Mouse (Mus musculus) stomach, postnatal 0 days (tissue): Measurements from ENCODE around the gene Gatad2a. TPM values are rescaled to one million over a fixed set of nuclear protein-coding genes. Genes with fewer than 3 reads are reported as not detected.
A peak's percentile ranks its signal among the peaks of the same experiment; 100 is the strongest.

Experiments
- ATAC-seq: fragments of 200-750 bp; cut with Nextera tagmentation; 2 replicates; pipeline ENCODE4 v1.8.0; 2017; ENCODE audit not compliant: low FRiP score, low TSS enrichment
- DNase-seq: peaks from one replicate; pipeline ENCODE4 v3.0.0-alpha.2; 2016; ENCODE audit warnings: low spot score
- H3K27ac ChIP-seq: fragments of 300-500 bp; sonication (generic); replicated peaks from 2 replicates; pipeline ENCODE4 v1.5.1; 2014; ENCODE audit warnings: mild to moderate bottlenecking, control low read depth
- H3K27me3 ChIP-seq: fragments of 300-500 bp; sonication (generic); 2 replicates; pipeline ENCODE4 v1.6.1; 2014; ENCODE audit warnings: low read length; ENCODE audit not compliant: control insufficient read depth, insufficient read depth
- H3K36me3 ChIP-seq: fragments of 300-500 bp; sonication (generic); 2 replicates; pipeline ENCODE4 v1.6.1; 2014; ENCODE audit warnings: low read length, mixed read lengths; ENCODE audit not compliant: control insufficient read depth, insufficient read depth
- H3K4me1 ChIP-seq: fragments of 300-500 bp; sonication (generic); replicated peaks from 2 replicates; pipeline ENCODE4 v1.6.1; 2014; ENCODE audit warnings: antibody characterized with exemption; ENCODE audit not compliant: control insufficient read depth, insufficient read depth
- H3K4me2 ChIP-seq: fragments of 300-500 bp; sonication (generic); replicated peaks from 2 replicates; pipeline ENCODE4 v1.6.1; 2014; ENCODE audit warnings: low read depth, mild to moderate bottlenecking, control low read depth, moderate library complexity
- H3K4me3 ChIP-seq: fragments of 300-500 bp; sonication (generic); 2 replicates; pipeline ENCODE4 v1.5.1; 2014; ENCODE audit warnings: low read depth, low read length, control low read depth
- H3K9ac ChIP-seq: fragments of 300-500 bp; sonication (generic); 2 replicates; pipeline ENCODE4 v1.6.1; 2014; ENCODE audit warnings: mild to moderate bottlenecking, low read length, control low read depth, mixed read lengths
- H3K9me3 ChIP-seq: fragments of 300-500 bp; sonication (generic); 2 replicates; pipeline ENCODE4 v1.6.1; 2016; ENCODE audit warnings: low read length; ENCODE audit not compliant: control insufficient read depth
- CTCF ChIP-seq: IDR thresholded peaks from 2 replicates; pipeline ENCODE4 v1.5.1; 2016; ENCODE audit warnings: antibody characterized with exemption, low read depth, mild to moderate bottlenecking, moderate library complexity
- EP300 ChIP-seq: optimal IDR thresholded peaks from 2 replicates; pipeline ENCODE3; 2016; ENCODE audit warnings: antibody characterized with exemption
- WGBS: fragments of 180-500 bp; shearing (Covaris S2); extraction: QIAGEN DNeasy Blood & Tissue Kit; methylation state at CpG from one replicate; pipeline ENCODE4 v1.1.7; 2014; 5-methylcytosine and 5-hydroxymethylcytosine counted together
- polyA plus RNA-seq: library from polyadenylated mRNA; unstranded; fragments of >200 nt; fragmentation: Nextera tagmentation; extraction: Ambion mirVana; gene quantifications from 2 replicates; pipeline ENCODE4 v1.2.1, GENCODE M21; 2015

Gatad2a gene
- polyA plus RNA-seq, 1 experiment from 2014 or later = 32.4 TPM

- no peak for DNase-seq
- no peak overlapping the region for H3K9ac ChIP-seq
- no peak overlapping the region for H3K4me2 ChIP-seq
- H3K27me3 ChIP-seq = no peaks in the 10 kb centered on the region
- H3K27ac ChIP-seq = no peak overlapping the region
- TF ChIP-seq CTCF = no peak
- TF ChIP-seq EP300 = no peak
- ATAC-seq = no peak
- WGBS = 78% methylated on average over 5 of the region's 5 CpGs
- no peaks in the 10 kb centered on the region for H3K36me3 ChIP-seq
- 0 out of 2 replicates have a peak, but pooled peaks cover 2% of the 10 kb centered on the region for H3K4me1 ChIP-seq
- H3K4me3 ChIP-seq = no peak overlapping the region
- no peaks in the 10 kb centered on the region for H3K9me3 ChIP-seq
Observed at GRCm38 (mm10) chr8:69934582-69934981, 61.6 kb downstream of the Gatad2a start.

- 69% methylated on average over 2 of the region's 2 CpGs for WGBS
- no peak for ATAC-seq
- TF ChIP-seq EP300 = no peak
- no peak for TF ChIP-seq CTCF
Observed at GRCm38 (mm10) chr8:69933811-69934210, 62.4 kb downstream of the Gatad2a start.

GRCm38 (mm10) chr8:69926901-69927300 lies 69.3 kb downstream of the Gatad2a start:
- H3K9ac ChIP-seq = no peak overlapping the region
- H3K9me3 ChIP-seq = no peaks in the 10 kb centered on the region
- TF ChIP-seq CTCF = no peak
- no peak for TF ChIP-seq EP300
- ATAC-seq (no peak), DNase-seq (no peak)
- no peaks in the 10 kb centered on the region for H3K27me3 ChIP-seq
- H3K4me3 ChIP-seq = no peak overlapping the region
- no peak overlapping the region for H3K27ac ChIP-seq
- no peaks in the 10 kb centered on the region; the same call in 1 of the 2 replicates for H3K36me3 ChIP-seq
- H3K4me2 ChIP-seq = no peak overlapping the region
- H3K4me1 ChIP-seq = no peaks in the 10 kb centered on the region

More at GRCm38 (mm10) chr8:69933811-69934210, 62.4 kb downstream of the Gatad2a start:
- Histone ChIP-seq H3K36me3 (no peaks in the 10 kb centered on the region), H3K9ac (no peak overlapping the region), H3K9me3 (no peaks in the 10 kb centered on the region), H3K27ac (no peak overlapping the region; the same call in 1 of the 2 replicates), H3K27me3 (no peaks in the 10 kb centered on the region), H3K4me1 (0 out of 2 replicates have a peak, but pooled peaks cover 2% of the 10 kb centered on the region), H3K4me2 (no peak overlapping the region), H3K4me3 (no peak overlapping the region)
- DNase-seq = no peak

GRCm38 (mm10) chr8:69923986-69924385 lies 72.2 kb downstream of the Gatad2a start:
- DNase-seq (no peak), ATAC-seq (no peak)
- H3K4me2 ChIP-seq = no peak overlapping the region
- no peaks in the 10 kb centered on the region; the same call in 1 of the 2 replicates for H3K36me3 ChIP-seq
- H3K27me3 ChIP-seq = no peaks in the 10 kb centered on the region
- no peak overlapping the region for H3K27ac ChIP-seq
- 60% methylated on average over 1 of the region's 1 CpGs for WGBS
- no peaks in the 10 kb centered on the region for H3K9me3 ChIP-seq
- H3K4me1 ChIP-seq = no peaks in the 10 kb centered on the region
- TF ChIP-seq EP300 = no peak
- no peak overlapping the region for H3K9ac ChIP-seq
- no peak overlapping the region for H3K4me3 ChIP-seq

- no peaks in the 10 kb centered on the region for H3K4me1 ChIP-seq
- DNase-seq (no peak), ATAC-seq (no peak)
- WGBS = 80% methylated on average over 2 of the region's 2 CpGs
- H3K27me3 ChIP-seq = no peaks in the 10 kb centered on the region
- H3K4me2 ChIP-seq = no peak overlapping the region
- no peak overlapping the region for H3K9ac ChIP-seq
- H3K36me3 ChIP-seq = peaks cover 4% of the 10 kb centered on the region
- H3K27ac ChIP-seq = peak overlapping the region; percentile 49; the same call in 1 of the 2 replicates
- H3K4me3 ChIP-seq = no peak overlapping the region
- TF ChIP-seq EP300 = no peak
- TF ChIP-seq CTCF = no peak
- no peaks in the 10 kb centered on the region for H3K9me3 ChIP-seq
Observed at GRCm38 (mm10) chr8:69921141-69921540, 75.0 kb downstream of the Gatad2a start.

GRCm38 (mm10) chr8:69919876-69920662 lies 76.1 kb downstream of the Gatad2a start:
- Histone ChIP-seq H3K27ac (peak overlapping the region; percentile 49; the same call in 1 of the 2 replicates), H3K4me2 (no peak overlapping the region), H3K27me3 (no peaks in the 10 kb centered on the region), H3K9ac (no peak overlapping the region), H3K4me1 (no peaks in the 10 kb centered on the region), H3K4me3 (no peak overlapping the region), H3K9me3 (no peaks in the 10 kb centered on the region), H3K36me3 (peaks cover 12% of the 10 kb centered on the region)
- ATAC-seq = peak; percentile 63; the same call in 1 of the 2 replicates
- peak; percentile 30 for DNase-seq
- WGBS = 36% methylated on average over 11 of the region's 11 CpGs
- TF ChIP-seq CTCF (no peak), EP300 (no peak)
